Mouse (Mus musculus) neural tube, embryonic 14.5 days (tissue): ENCODE measurements around the gene Chn1. TPM values are rescaled to one million over a fixed set of nuclear protein-coding genes. Genes with fewer than 3 reads are reported as not detected.

Experiments
- ATAC-seq: fragments of 200-750 bp; cut with Nextera tagmentation; 2 replicates; pipeline ENCODE4 v1.8.0; 2017; ENCODE audit warnings: low read depth, mild to moderate bottlenecking, moderate TSS enrichment, moderate library complexity
- H3K27ac ChIP-seq: fragments of 300-500 bp; sonication (generic); 2 replicates; pipeline ENCODE4 v1.5.1; 2014; ENCODE audit warnings: low read depth, mild to moderate bottlenecking, control low read depth, low read length, moderate library complexity, mixed read lengths
- H3K27me3 ChIP-seq: fragments of 300-500 bp; sonication (generic); 2 replicates; pipeline ENCODE4 v1.6.1; 2014; ENCODE audit warnings: low read length; ENCODE audit not compliant: control insufficient read depth, insufficient read depth
- H3K36me3 ChIP-seq: fragments of 300-500 bp; sonication (generic); 2 replicates; pipeline ENCODE4 v1.6.1; 2014; ENCODE audit warnings: low read length, mixed read lengths; ENCODE audit not compliant: control insufficient read depth, insufficient read depth
- H3K4me1 ChIP-seq: fragments of 300-500 bp; sonication (generic); 2 replicates; pipeline ENCODE4 v1.6.1; 2014; ENCODE audit warnings: low read length; ENCODE audit not compliant: control insufficient read depth, insufficient read depth
- H3K4me2 ChIP-seq: fragments of 300-500 bp; sonication (generic); 2 replicates; pipeline ENCODE4 v1.6.1; 2014; ENCODE audit warnings: mild to moderate bottlenecking, low read depth, low read length, control low read depth
- H3K4me3 ChIP-seq: fragments of 300-500 bp; sonication (generic); 2 replicates; pipeline ENCODE4 v1.5.1; 2014; ENCODE audit warnings: low read depth, low read length, control low read depth, mixed read lengths
- H3K9ac ChIP-seq: fragments of 300-500 bp; sonication (generic); replicated peaks from 2 replicates; pipeline ENCODE4 v1.6.1; 2014; ENCODE audit warnings: low read depth, mild to moderate bottlenecking, control low read depth, low read length, mixed read lengths
- H3K9me3 ChIP-seq: fragments of 300-500 bp; sonication (generic); 2 replicates; pipeline ENCODE4 v1.6.1; 2016; ENCODE audit warnings: low read length; ENCODE audit not compliant: control insufficient read depth
- WGBS: fragments of 180-500 bp; shearing (Covaris S2); extraction: QIAGEN DNeasy Blood & Tissue Kit; methylation state at CpG from one replicate; pipeline ENCODE4 v1.1.7; 2014; 5-methylcytosine and 5-hydroxymethylcytosine counted together
- polyA plus RNA-seq: library from polyadenylated mRNA; unstranded; fragments of >200 nt; fragmentation: Nextera tagmentation; extraction: Ambion mirVana; gene quantifications from 2 replicates; pipeline ENCODE4 v1.2.1, GENCODE M21; 2014

The Chn1 gene
- polyA plus RNA-seq, 1 experiment from 2014 or later, result 124 TPM

GRCm38 (mm10) chr2:73571304-73571703 lies 203.8 kb downstream of the Chn1 start:
- WGBS, result 95% methylated on average over 9 of the region's 9 CpGs
- H3K4me1 ChIP-seq, result 0 out of 2 replicates have a peak, but pooled peaks cover 3% of the 10 kb centered on the region
- no peaks in the 10 kb centered on the region for H3K9me3 ChIP-seq
- H3K27ac ChIP-seq, result no peak overlapping the region
- H3K27me3 ChIP-seq, result no peaks in the 10 kb centered on the region
- H3K4me3 ChIP-seq, result no peak overlapping the region
- H3K9ac ChIP-seq, result no peak overlapping the region
- ATAC-seq, result no peak
- no peaks in the 10 kb centered on the region for H3K36me3 ChIP-seq
- no peak overlapping the region for H3K4me2 ChIP-seq

DNA sequence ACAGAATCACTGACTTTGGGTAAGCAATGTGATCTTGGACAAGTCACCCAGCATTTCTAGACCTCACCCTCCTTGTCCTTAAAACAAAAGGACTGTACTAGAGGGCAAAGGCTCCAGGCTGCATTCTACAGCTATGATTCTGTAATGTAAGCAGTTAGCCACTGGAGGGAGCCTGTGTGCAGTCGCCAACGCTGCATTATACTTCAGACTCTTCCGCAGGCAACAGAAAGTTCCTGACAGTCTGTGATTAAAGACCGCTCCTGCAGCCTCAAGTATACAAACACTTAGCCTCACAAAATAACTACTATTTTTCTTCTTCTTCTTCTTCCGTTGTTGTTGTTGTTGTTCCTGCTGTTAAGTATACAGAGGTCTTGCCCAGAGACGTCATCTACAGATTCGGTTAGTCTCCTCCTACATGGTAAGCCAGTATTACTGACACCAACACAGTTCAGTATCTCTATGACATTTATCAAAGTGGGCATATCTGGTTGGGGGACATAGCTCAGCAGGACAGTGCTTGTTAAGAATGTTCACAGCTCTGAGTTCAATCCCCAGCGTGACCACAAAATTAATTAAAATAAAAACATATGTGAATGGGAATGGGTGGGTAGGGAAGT lies 208.0 kb downstream of the Chn1 start:
- peak overlapping the region; percentile 25; the same call in 1 of the 2 replicates for H3K4me2 ChIP-seq
- 27% methylated on average over 8 of the region's 8 CpGs for WGBS
- no peaks in the 10 kb centered on the region for H3K9me3 ChIP-seq
- ATAC-seq, result no peak
- no peak overlapping the region for H3K4me3 ChIP-seq
- no peaks in the 10 kb centered on the region for H3K36me3 ChIP-seq
- H3K27ac ChIP-seq, result no peak overlapping the region
- H3K27me3 ChIP-seq, result no peaks in the 10 kb centered on the region
- H3K4me1 ChIP-seq, result no peaks in the 10 kb centered on the region
- no peak overlapping the region for H3K9ac ChIP-seq

DNA sequence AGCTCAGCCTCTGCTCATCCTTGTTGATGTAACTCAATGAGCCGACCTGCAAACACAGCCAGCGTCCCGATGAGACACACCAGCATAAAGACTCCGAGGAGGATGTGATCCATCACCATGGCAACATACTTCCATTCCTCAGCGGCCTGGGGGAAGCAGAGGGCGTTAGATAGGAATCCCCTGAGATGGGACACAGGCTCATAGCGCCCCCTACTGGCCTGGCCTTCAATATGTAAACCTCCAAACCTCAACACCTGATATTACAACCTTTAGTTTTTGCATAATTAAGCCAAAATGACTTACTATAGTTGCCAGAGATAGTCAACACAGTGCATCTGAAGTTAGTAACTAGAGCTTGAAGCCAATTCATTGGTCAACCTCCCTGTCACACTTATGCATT lies 209.0 kb downstream of the Chn1 start:
- no peaks in the 10 kb centered on the region for H3K27me3 ChIP-seq
- no peak overlapping the region for H3K4me2 ChIP-seq
- no peaks in the 10 kb centered on the region for H3K9me3 ChIP-seq
- no peak for ATAC-seq
- no peak overlapping the region for H3K27ac ChIP-seq
- H3K9ac ChIP-seq, result no peak overlapping the region
- H3K4me1 ChIP-seq, result no peaks in the 10 kb centered on the region; the same call in 1 of the 2 replicates
- H3K4me3 ChIP-seq, result no peak overlapping the region
- 12% methylated on average over 7 of the region's 7 CpGs for WGBS
- H3K36me3 ChIP-seq, result no peaks in the 10 kb centered on the region

- H3K27me3 ChIP-seq, result no peaks in the 10 kb centered on the region
- H3K36me3 ChIP-seq, result no peaks in the 10 kb centered on the region
- no peak overlapping the region for H3K9ac ChIP-seq
- no peak overlapping the region for H3K4me3 ChIP-seq
- ATAC-seq, result no peak
- H3K4me2 ChIP-seq, result no peak overlapping the region
- WGBS, result 55% methylated on average over 7 of the region's 7 CpGs
- no peak overlapping the region for H3K27ac ChIP-seq
- H3K9me3 ChIP-seq, result no peaks in the 10 kb centered on the region
- no peaks in the 10 kb centered on the region; the same call in 1 of the 2 replicates for H3K4me1 ChIP-seq
These were observed 211.5 kb downstream of the Chn1 start for GRCm38 (mm10) chr2:73563690-73564089.

DNA sequence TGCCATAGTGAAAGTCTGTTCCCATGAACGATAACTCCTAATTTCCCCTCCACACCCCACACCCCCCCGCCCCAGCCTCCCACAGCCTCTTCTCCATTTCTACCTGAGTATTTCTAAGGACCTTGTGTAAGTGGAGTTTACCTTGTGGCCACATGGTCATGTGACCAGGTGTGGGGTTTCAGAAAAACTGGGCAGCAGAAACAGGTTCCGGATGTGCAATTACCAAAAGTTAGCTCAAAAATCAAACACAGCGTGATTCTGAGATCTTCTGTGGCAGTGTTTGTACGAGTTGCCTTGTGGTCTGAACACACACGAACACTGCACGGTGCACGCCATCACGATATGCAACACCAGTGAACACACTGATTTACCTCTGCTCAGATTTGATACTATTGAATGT lies 212.5 kb downstream of the Chn1 start:
- no peak for ATAC-seq
- no peak overlapping the region for H3K4me3 ChIP-seq
- no peaks in the 10 kb centered on the region for H3K27me3 ChIP-seq
- H3K9me3 ChIP-seq, result no peaks in the 10 kb centered on the region
- H3K9ac ChIP-seq, result no peak overlapping the region
- no peak overlapping the region for H3K27ac ChIP-seq
- no peak overlapping the region for H3K4me2 ChIP-seq
- H3K4me1 ChIP-seq, result no peaks in the 10 kb centered on the region; the same call in 1 of the 2 replicates
- 97% methylated on average over 9 of the region's 9 CpGs for WGBS
- H3K36me3 ChIP-seq, result no peaks in the 10 kb centered on the region

DNA sequence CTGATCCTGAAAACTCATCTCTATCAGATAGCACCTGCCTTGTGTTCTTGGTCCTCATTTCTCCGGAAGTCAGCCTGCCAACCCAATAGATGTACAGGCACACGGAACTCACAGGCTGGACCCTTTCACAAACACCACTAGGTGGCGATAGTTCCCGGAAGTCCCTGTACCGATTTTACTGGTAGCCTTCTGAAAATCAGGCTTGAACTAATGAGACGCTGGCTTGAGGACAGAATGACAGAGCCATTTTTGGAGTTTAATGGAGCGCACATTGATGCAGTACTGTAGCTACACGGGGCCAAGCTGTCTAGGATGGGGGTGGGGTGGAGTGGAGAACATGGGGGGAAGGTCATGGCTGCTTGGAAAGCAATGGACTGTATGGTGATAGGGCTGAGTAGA lies 213.5 kb downstream of the Chn1 start:
- ATAC-seq, result peak; percentile 77
- no peaks in the 10 kb centered on the region for H3K9me3 ChIP-seq
- peak overlapping the region; percentile 52 for H3K4me2 ChIP-seq
- no peaks in the 10 kb centered on the region; the same call in 1 of the 2 replicates for H3K4me1 ChIP-seq
- no peaks in the 10 kb centered on the region for H3K36me3 ChIP-seq
- no peak overlapping the region for H3K9ac ChIP-seq
- H3K27me3 ChIP-seq, result no peaks in the 10 kb centered on the region
- WGBS, result 6% methylated on average over 8 of the region's 8 CpGs
- H3K4me3 ChIP-seq, result peak overlapping the region; percentile 27
- no peak overlapping the region for H3K27ac ChIP-seq

DNA sequence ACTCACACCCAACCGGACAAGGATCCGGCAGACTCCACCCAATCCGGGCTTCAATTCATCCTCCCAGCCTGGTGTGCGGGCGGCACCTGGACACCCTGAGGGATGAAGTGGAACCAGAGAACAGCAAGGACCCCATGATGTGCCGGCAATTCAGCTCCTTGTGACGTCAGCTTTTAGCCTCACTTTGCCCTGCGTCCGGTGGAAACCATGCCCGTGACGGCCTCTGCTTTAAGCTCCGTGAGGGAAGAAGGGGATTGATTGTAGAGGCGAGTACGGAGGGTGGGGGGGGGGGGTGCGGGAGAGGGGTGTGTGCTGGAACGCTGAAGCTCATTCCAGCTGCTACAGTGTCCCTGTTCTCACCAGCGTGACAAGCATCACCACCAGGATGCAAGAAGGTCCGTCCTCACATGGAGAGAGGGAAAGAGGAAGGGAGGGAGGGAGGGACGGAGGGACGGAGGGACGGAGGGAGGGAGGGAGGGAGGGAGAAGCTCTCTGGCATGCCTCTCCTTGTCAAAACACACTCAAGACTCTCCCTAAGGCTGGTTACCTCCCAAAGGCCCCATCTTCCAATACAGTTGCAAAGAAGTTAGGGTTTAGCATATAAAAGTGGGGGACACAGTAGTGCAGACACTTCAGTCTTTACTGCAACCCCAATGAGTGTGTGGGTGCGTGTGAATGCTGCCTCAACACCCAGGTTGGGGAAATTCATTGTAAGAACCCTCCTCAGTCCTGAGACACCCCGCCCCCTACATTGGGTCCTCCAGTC lies 214.1 kb downstream of the Chn1 start:
- 2% methylated on average over 21 of the region's 23 CpGs for WGBS
- peak overlapping the region; percentile 27 for H3K4me3 ChIP-seq
- H3K27ac ChIP-seq, result no peak overlapping the region

More for the DNA sequence above, 214.1 kb downstream of the Chn1 start:
- H3K36me3 ChIP-seq, result no peaks in the 10 kb centered on the region
- no peaks in the 10 kb centered on the region for H3K27me3 ChIP-seq
- peak overlapping the region; percentile 52 for H3K4me2 ChIP-seq
- no peaks in the 10 kb centered on the region for H3K9me3 ChIP-seq
- H3K4me1 ChIP-seq, result no peaks in the 10 kb centered on the region; the same call in 1 of the 2 replicates
- peak; percentile 71 for ATAC-seq
- H3K9ac ChIP-seq, result 0 out of 2 replicates have a peak overlapping the region, but pooled peaks have one; percentile 41
